Mouse (Mus musculus): ENCODE data around the gene Eps8l1. TPM values are rescaled to one million over a fixed set of nuclear protein-coding genes. Genes with fewer than 3 reads are reported as not detected.
A peak's percentile ranks its signal among the peaks of the same experiment; 100 is the strongest.
"Not testable (repeated sequence)": the region's sequence is repeated elsewhere in the genome, so short reads cannot be mapped to it uniquely, and the experiment has no call there.

Eps8l1 gene
- 5.0 and 7.9 TPM in 2 replicates for polyA plus RNA-seq (2014; fragmentation: Nextera tagmentation; extraction: Ambion mirVana)

DNA sequence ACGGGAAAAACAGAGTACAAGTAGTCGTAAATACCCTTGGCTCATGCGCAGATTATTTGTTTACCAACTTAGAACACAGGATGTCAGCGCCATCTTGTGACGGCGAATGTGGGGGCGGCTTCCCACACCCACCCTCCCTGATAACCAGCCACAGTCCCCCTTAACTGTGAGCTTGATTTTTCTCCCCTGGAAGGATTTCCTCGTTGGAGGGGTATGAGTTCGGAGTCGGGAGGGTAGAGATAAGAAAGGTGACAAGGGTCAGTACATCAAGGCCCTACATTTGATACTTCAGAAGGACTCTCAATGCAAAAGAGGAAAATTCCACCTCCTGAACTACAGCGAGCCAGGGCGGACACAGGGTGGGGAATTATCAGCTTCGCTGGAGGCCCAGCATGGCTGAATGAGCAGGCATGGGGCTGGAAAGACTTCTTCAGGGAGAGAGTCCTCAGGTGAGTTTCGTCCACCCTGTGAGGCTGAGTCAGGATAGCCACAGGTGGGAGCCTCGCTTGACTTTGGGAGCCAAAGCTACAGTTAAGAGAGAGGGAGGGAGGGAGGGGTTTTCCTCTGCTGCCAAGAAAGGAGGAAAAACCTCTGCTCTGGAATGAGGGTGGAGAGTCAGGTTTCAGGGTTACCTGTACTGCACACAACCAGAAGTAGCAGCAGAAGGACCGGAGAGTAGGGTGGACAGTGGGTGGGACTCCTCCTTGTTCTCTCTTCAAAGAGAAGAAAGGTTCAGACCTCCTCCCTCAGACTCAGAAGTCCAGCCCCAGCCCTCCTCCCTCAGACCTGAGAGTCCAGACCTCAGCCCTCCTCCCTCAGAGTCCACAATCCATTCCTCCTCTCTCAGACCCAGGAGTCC lies at the start of gene Eps8l1:
TSS of gene Eps8l1 (plus strand) at position 99 of the 859 bp plus-strand sequence.
- H3K4me3 ChIP-seq (ENCODE audit: low read depth, low read length) = peak within 1 kb of the TSS; percentile 16; the same call in 1 of the 2 replicates
- no peaks in the 10 kb centered on the region for H3K9me3 ChIP-seq (ENCODE audit: control insufficient read depth, low read depth, low read length)
- H3K27ac ChIP-seq (ENCODE audit: low read length) = peak within 1 kb of the TSS; percentile 66; the same call in 1 of the 2 replicates
- peak within 1 kb of the TSS; percentile 37 for H3K4me2 ChIP-seq (replicated peaks; ENCODE audit: low read depth, low read length)
- no peaks in the 10 kb centered on the region for H3K27me3 ChIP-seq (ENCODE audit: control insufficient read depth, insufficient read depth, low read length)
- peak; percentile 64 for ATAC-seq (ENCODE audit: insufficient number of reproducible peaks, insufficient read depth, low FRiP score, low read depth)
- no peak within 1 kb of the TSS for H3K9ac ChIP-seq (replicated peaks; ENCODE audit: low read depth, low read length)
- 59% methylated on average over 13 of the region's 16 CpGs for WGBS
- H3K4me1 ChIP-seq (ENCODE audit: control insufficient read depth, insufficient read depth, low read length) = no peaks in the 10 kb centered on the region
- H3K36me3 ChIP-seq (ENCODE audit: control insufficient read depth, insufficient read depth, low read length) = no peaks in the 10 kb centered on the region

DNA sequence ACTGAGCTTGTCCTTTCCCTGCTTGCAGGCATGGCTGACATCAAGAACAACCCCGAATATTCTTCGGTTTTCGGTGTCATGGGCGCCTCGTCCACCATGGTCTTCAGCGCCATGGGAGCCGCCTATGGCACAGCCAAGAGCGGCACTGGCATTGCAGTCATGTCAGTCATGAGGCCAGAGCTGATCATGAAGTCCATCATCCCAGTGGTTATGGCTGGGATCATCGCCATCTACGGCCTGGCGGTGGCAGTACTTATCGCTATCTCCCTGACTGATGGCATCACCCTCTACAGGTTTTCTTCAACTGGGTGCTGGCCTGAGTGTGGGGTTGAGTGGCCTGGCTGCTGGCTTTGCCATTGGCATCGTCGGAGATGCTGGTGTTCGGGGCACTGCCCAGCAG lies 48.1 kb upstream of the Eps8l1 start:
- WGBS = 97% methylated on average over 15 of the region's 15 CpGs
- H3K27me3 ChIP-seq (ENCODE audit: control insufficient read depth, insufficient read depth, low read length); H3K9me3 ChIP-seq (ENCODE audit: control insufficient read depth, low read depth, low read length); H3K36me3 ChIP-seq (ENCODE audit: control insufficient read depth, insufficient read depth, low read length); H3K4me3 ChIP-seq (ENCODE audit: low read depth, low read length); H3K27ac ChIP-seq (ENCODE audit: low read length); H3K4me1 ChIP-seq (ENCODE audit: control insufficient read depth, insufficient read depth, low read length); ATAC-seq (ENCODE audit: insufficient number of reproducible peaks, insufficient read depth, low FRiP score, low read depth); H3K9ac ChIP-seq (replicated peaks; ENCODE audit: low read depth, low read length); H3K4me2 ChIP-seq (replicated peaks; ENCODE audit: low read depth, low read length): not testable (repeated sequence)

DNA sequence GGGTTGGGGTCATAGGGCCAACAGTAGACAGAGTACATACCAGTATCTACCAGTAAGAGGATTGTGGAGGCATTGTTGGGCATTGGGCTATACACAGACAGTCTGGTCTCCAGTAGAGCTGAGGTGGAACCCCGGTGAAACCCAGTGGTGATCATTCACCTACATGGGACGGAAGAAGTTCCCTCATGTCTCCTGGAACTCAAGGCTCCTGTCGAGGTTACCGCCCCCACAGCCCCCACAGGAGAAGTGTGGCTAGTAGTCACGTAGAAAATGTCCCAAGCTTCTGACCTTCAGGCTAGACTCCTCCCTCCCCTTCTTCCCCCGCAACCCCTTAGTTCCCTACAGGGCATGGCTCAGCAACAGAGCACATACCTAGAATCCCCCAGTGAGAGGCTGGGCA lies 40.8 kb upstream of the Eps8l1 start:
- WGBS = 74% methylated on average over 6 of the region's 6 CpGs

DNA sequence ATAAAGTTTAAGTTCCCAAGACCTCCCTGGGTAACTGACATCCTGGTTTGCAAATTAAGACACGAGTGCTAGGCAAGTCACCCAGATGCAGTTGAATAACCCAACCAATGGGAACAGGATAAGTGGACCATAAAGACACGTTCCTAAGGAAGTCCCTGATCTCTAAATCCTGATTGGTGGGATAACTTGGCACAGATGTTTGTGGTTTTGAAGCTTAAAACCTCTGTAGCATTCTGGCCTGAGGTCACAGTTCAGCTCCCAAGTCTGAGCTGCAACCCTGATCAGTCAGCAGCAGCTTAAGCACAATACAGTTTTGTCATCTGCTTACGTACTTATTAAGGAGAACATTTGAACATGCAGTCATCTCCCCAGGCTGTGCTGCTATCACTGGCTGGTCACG lies 40.2 kb upstream of the Eps8l1 start:
- Histone ChIP-seq H3K36me3 (ENCODE audit: control insufficient read depth, insufficient read depth, low read length) (peaks cover 6% of the 10 kb centered on the region; the same call in 1 of the 2 replicates), H3K4me3 (ENCODE audit: low read depth, low read length) (no peak overlapping the region), H3K27me3 (ENCODE audit: control insufficient read depth, insufficient read depth, low read length) (no peaks in the 10 kb centered on the region), H3K9me3 (ENCODE audit: control insufficient read depth, low read depth, low read length) (no peaks in the 10 kb centered on the region), H3K9ac (replicated peaks; ENCODE audit: low read depth, low read length) (no peak overlapping the region), H3K4me2 (replicated peaks; ENCODE audit: low read depth, low read length) (no peak overlapping the region), H3K4me1 (ENCODE audit: control insufficient read depth, insufficient read depth, low read length) (no peaks in the 10 kb centered on the region), H3K27ac (ENCODE audit: low read length) (no peak overlapping the region)
- ATAC-seq (ENCODE audit: insufficient number of reproducible peaks, insufficient read depth, low FRiP score, low read depth) = no peak
- 61% methylated on average over 4 of the region's 4 CpGs for WGBS

More for the DNA sequence above, 40.8 kb upstream of the Eps8l1 start:
- no peak overlapping the region for H3K9ac ChIP-seq (replicated peaks; ENCODE audit: low read depth, low read length)
- no peak for ATAC-seq (ENCODE audit: insufficient number of reproducible peaks, insufficient read depth, low FRiP score, low read depth)
- H3K4me1 ChIP-seq (ENCODE audit: control insufficient read depth, insufficient read depth, low read length) = no peaks in the 10 kb centered on the region
- H3K27me3 ChIP-seq (ENCODE audit: control insufficient read depth, insufficient read depth, low read length) = no peaks in the 10 kb centered on the region
- H3K36me3 ChIP-seq (ENCODE audit: control insufficient read depth, insufficient read depth, low read length) = peaks cover 2% of the 10 kb centered on the region; the same call in 1 of the 2 replicates
- no peak overlapping the region for H3K4me3 ChIP-seq (ENCODE audit: low read depth, low read length)
- no peak overlapping the region for H3K27ac ChIP-seq (ENCODE audit: low read length)
- no peaks in the 10 kb centered on the region for H3K9me3 ChIP-seq (ENCODE audit: control insufficient read depth, low read depth, low read length)
- H3K4me2 ChIP-seq (replicated peaks; ENCODE audit: low read depth, low read length) = no peak overlapping the region

DNA sequence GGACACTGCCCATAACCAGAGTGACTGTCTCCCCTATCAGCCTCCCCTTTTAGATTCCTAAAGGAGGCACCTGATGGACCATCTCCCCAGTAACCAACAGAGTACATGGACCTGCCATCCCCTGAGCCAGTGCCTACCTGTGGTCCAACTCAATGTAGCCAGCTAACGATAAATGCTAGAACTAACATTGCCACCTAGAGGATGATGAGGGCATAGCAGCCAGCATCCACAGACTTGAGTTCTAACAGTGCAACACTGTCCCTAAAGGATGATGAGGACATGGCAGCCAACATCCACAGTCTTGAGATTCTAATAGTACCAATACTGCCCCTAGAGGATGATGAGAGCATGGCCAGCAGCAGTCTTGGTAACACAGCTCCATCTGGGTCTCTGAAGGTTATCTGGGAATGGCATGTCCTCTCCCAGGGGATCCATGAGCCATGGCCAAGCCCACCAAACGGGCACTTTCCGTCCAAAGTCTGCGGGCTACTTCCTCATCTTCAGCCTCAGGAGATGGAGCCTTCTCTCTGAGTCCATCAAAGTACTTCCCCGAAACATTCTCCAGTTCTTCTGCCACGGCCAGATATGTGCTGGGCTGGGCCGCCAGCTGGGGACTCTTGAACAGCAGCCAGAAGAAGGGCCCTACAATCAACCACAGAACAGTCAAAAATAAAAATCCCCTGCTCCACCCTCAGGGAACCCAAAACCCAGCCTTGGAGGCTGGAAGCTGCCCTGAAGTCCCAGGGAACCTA lies 33.1 kb upstream of the Eps8l1 start:
- H3K9me3 ChIP-seq (ENCODE audit: control insufficient read depth, low read depth, low read length) = no peaks in the 10 kb centered on the region
- no peaks in the 10 kb centered on the region for H3K27me3 ChIP-seq (ENCODE audit: control insufficient read depth, insufficient read depth, low read length)
- H3K9ac ChIP-seq (replicated peaks; ENCODE audit: low read depth, low read length) = no peak overlapping the region
- H3K4me3 ChIP-seq (ENCODE audit: low read depth, low read length) = no peak overlapping the region
- no peaks in the 10 kb centered on the region for H3K4me1 ChIP-seq (ENCODE audit: control insufficient read depth, insufficient read depth, low read length)
- no peak overlapping the region for H3K27ac ChIP-seq (ENCODE audit: low read length)
- no peak overlapping the region for H3K4me2 ChIP-seq (replicated peaks; ENCODE audit: low read depth, low read length)
- ATAC-seq (ENCODE audit: insufficient number of reproducible peaks, insufficient read depth, low FRiP score, low read depth) = peak; percentile 90
- peaks cover 40% of the 10 kb centered on the region for H3K36me3 ChIP-seq (ENCODE audit: control insufficient read depth, insufficient read depth, low read length)
- WGBS = 71% methylated on average over 7 of the region's 7 CpGs

DNA sequence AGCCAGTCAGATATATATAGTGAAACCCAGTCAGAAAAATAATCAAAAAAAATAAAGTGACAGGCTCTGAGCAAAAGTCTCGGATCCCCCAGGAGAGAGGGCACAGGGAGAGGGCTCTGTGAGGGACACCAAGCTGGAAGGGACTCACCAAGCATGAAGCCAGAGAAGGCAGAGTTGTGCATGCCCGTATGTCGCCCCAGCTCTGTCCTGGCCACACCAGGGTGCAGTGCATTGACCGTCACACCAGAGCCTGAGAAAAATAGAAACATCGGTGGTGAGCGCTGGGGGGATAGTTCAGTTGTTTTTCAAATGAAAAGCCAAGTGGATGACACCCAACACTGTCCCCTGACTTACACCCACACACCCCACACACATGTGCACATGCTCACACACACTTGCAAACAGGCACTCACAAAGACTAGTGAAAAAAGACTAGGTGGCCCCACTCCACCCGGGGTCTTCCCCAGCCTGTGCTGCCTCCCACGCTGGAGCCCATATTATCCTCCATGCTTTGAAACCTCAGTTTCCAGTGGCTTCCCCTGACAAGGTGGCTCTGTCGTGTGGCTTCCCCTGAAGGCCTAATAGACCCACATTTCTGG lies 30.1 kb upstream of the Eps8l1 start:
- no peaks in the 10 kb centered on the region for H3K27me3 ChIP-seq (ENCODE audit: control insufficient read depth, insufficient read depth, low read length)
- no peak overlapping the region for H3K4me2 ChIP-seq (replicated peaks; ENCODE audit: low read depth, low read length)
- peaks cover 52% of the 10 kb centered on the region for H3K36me3 ChIP-seq (ENCODE audit: control insufficient read depth, insufficient read depth, low read length)
- H3K9me3 ChIP-seq (ENCODE audit: control insufficient read depth, low read depth, low read length) = no peaks in the 10 kb centered on the region
- no peak overlapping the region for H3K27ac ChIP-seq (ENCODE audit: low read length)
- no peaks in the 10 kb centered on the region for H3K4me1 ChIP-seq (ENCODE audit: control insufficient read depth, insufficient read depth, low read length)
- H3K9ac ChIP-seq (replicated peaks; ENCODE audit: low read depth, low read length) = no peak overlapping the region
- WGBS = 94% methylated on average over 9 of the region's 9 CpGs
- no peak for ATAC-seq (ENCODE audit: insufficient number of reproducible peaks, insufficient read depth, low FRiP score, low read depth)
- no peak overlapping the region for H3K4me3 ChIP-seq (ENCODE audit: low read depth, low read length)

DNA sequence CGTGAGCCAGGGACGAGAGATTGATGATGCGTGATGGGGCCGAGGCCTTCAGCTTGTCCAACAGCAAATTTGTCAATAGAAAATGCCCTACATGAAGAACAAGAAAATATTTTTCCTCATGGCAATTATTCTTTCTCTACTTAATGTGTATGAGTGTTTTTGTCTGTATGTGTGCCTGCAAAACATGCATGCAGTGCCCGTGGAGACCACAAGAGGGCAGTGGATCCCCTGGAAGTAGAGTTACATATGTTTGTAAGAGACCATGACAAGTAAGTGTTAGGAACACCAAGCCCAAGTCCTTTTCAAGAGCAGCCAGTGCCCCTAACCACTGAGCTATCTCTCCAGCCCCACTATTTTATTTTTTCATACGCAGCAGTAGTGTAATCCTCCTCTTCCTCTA lies 28.9 kb upstream of the Eps8l1 start:
- Histone ChIP-seq H3K27ac (ENCODE audit: low read length) (no peak overlapping the region), H3K4me2 (replicated peaks; ENCODE audit: low read depth, low read length) (no peak overlapping the region), H3K36me3 (ENCODE audit: control insufficient read depth, insufficient read depth, low read length) (peaks cover 50% of the 10 kb centered on the region), H3K9ac (replicated peaks; ENCODE audit: low read depth, low read length) (no peak overlapping the region), H3K9me3 (ENCODE audit: control insufficient read depth, low read depth, low read length) (no peaks in the 10 kb centered on the region), H3K27me3 (ENCODE audit: control insufficient read depth, insufficient read depth, low read length) (no peaks in the 10 kb centered on the region), H3K4me3 (ENCODE audit: low read depth, low read length) (no peak overlapping the region), H3K4me1 (ENCODE audit: control insufficient read depth, insufficient read depth, low read length) (no peaks in the 10 kb centered on the region)
- 78% methylated on average over 6 of the region's 6 CpGs for WGBS
- no peak for ATAC-seq (ENCODE audit: insufficient number of reproducible peaks, insufficient read depth, low FRiP score, low read depth)

DNA sequence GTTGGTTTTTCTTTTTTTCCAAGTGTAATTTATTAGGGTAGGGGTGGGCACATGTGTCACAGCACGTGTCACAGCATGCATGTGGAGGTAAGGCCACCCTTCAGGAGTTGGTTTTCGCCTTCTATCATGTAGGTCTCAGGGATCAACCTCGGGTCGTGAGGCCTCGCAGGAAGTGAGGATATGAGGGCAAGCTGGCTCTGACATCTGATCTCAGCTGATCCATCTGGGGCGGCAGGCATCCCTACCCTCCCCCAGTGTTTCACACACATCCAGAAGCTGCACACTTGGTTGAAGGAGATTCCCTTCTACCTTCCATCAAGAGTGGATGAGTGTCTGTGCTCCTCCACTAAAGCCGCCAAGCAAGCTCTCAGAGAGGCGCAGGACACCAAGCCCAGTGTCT lies 28.4 kb upstream of the Eps8l1 start:
- no peak for ATAC-seq (ENCODE audit: insufficient number of reproducible peaks, insufficient read depth, low FRiP score, low read depth)
- H3K9me3 ChIP-seq (ENCODE audit: control insufficient read depth, low read depth, low read length) = no peaks in the 10 kb centered on the region
- no peak overlapping the region for H3K9ac ChIP-seq (replicated peaks; ENCODE audit: low read depth, low read length)
- WGBS = 87% methylated on average over 8 of the region's 8 CpGs
- no peaks in the 10 kb centered on the region for H3K4me1 ChIP-seq (ENCODE audit: control insufficient read depth, insufficient read depth, low read length)
- H3K4me3 ChIP-seq (ENCODE audit: low read depth, low read length) = no peak overlapping the region
- H3K27me3 ChIP-seq (ENCODE audit: control insufficient read depth, insufficient read depth, low read length) = no peaks in the 10 kb centered on the region
- no peak overlapping the region for H3K4me2 ChIP-seq (replicated peaks; ENCODE audit: low read depth, low read length)
- H3K36me3 ChIP-seq (ENCODE audit: control insufficient read depth, insufficient read depth, low read length) = peaks cover 54% of the 10 kb centered on the region
- H3K27ac ChIP-seq (ENCODE audit: low read length) = no peak overlapping the region

Measured in stomach, embryonic 14.5 days (tissue).